Mouse (Mus musculus) erythroblast, embryonic 14.5 days (primary cell): ENCODE results near the gene Cdkn1c.

Experiments used
- GATA1 ChIP-seq: IDR thresholded peaks from 2 replicates; pipeline ENCODE4 v1.6.1; 2012; ENCODE audit warnings: low read length, inconsistent platforms, mixed read lengths
- TAL1 ChIP-seq: IDR thresholded peaks from 3 replicates; pipeline ENCODE4 v1.6.1; 2012; ENCODE audit warnings: low read length, inconsistent platforms, mixed read lengths

DNA sequence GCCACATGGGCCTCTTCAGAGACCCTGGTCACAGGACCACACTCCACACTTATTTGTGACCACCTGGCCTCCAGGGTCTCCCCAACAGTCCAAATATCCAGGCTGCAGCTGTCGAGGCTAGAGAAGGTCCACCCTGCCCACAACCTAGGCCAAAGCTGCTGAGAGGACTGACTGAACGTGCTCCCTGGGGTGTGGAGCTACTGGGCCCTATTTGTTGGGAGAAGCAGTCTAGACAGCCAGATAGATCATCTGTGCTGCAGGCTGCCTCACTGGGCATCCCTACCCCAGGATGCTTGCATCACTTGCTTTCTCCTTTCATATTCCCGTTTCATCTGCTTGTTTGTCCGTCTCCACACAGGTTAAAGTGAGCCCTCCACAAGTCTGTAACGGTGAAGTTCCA, 1.7 kb upstream of the Cdkn1c start:
- TF ChIP-seq GATA1 (no peak), TAL1 (no peak)
